Mouse (Mus musculus) embryonic facial prominence, embryonic 13.5 days (tissue): ENCODE results near the gene Ccdc28b. TPM values are rescaled to one million over a fixed set of nuclear protein-coding genes. Genes with fewer than 3 reads are reported as not detected.

Experiments used
- ATAC-seq: fragments of 200-750 bp; cut with Nextera tagmentation; 2 replicates; pipeline ENCODE4 v1.8.0; 2017; ENCODE audit warnings: low read depth; ENCODE audit not compliant: insufficient number of reproducible peaks, insufficient read depth, low FRiP score, low TSS enrichment
- H3K27ac ChIP-seq: fragments of 300-500 bp; sonication (generic); 2 replicates; pipeline ENCODE4 v1.5.1; 2015; ENCODE audit warnings: moderate library complexity, mild to moderate bottlenecking, inconsistent platforms
- H3K27me3 ChIP-seq: fragments of 300-500 bp; sonication (generic); 2 replicates; pipeline ENCODE4 v1.6.1; 2015; ENCODE audit warnings: mild to moderate bottlenecking, inconsistent platforms
- H3K36me3 ChIP-seq: fragments of 300-500 bp; sonication (generic); 2 replicates; pipeline ENCODE4 v1.6.1; 2015; ENCODE audit warnings: mild to moderate bottlenecking, inconsistent platforms
- H3K4me1 ChIP-seq: fragments of 300-500 bp; sonication (generic); 2 replicates; pipeline ENCODE4 v1.6.1; 2015; ENCODE audit warnings: inconsistent platforms
- H3K4me2 ChIP-seq: fragments of 300-500 bp; sonication (generic); 2 replicates; pipeline ENCODE4 v1.6.1; 2015; ENCODE audit warnings: moderate library complexity, mild to moderate bottlenecking, inconsistent platforms
- H3K4me3 ChIP-seq: fragments of 300-500 bp; sonication (generic); 2 replicates; pipeline ENCODE4 v1.5.1; 2015; ENCODE audit warnings: mild to moderate bottlenecking, inconsistent platforms
- H3K9ac ChIP-seq: fragments of 300-500 bp; sonication (generic); 2 replicates; pipeline ENCODE4 v1.6.1; 2015; ENCODE audit warnings: mild to moderate bottlenecking, inconsistent platforms
- H3K9me3 ChIP-seq: fragments of 300-500 bp; sonication (generic); 2 replicates; pipeline ENCODE4 v1.6.1; 2016; ENCODE audit warnings: inconsistent platforms
- WGBS: fragments of 180-500 bp; shearing (Covaris S2); methylation state at CpG from one replicate; pipeline ENCODE4 v1.1.7; 2015; ENCODE audit warnings: mixed read lengths; 5-methylcytosine and 5-hydroxymethylcytosine counted together
- polyA plus RNA-seq: library from polyadenylated mRNA; unstranded; fragments of >200 nt; fragmentation: Nextera tagmentation; extraction: Ambion mirVana; gene quantifications from 2 replicates; pipeline ENCODE4 v1.2.1, GENCODE M21; 2015

The Ccdc28b gene
- polyA plus RNA-seq, 1 experiment from 2014 or later: 69.7 TPM

- no peaks in the 10 kb centered on the region for H3K36me3 ChIP-seq
- H3K4me2 ChIP-seq: peak within 1 kb of the TSS; percentile 22; the same call in 1 of the 2 replicates
- no peak within 1 kb of the TSS; the same call in 1 of the 2 replicates for H3K27ac ChIP-seq
- ATAC-seq: no peak
- no peaks in the 10 kb centered on the region; the same call in 1 of the 2 replicates for H3K27me3 ChIP-seq
- H3K4me3 ChIP-seq: no peak within 1 kb of the TSS
- no peak within 1 kb of the TSS for H3K9ac ChIP-seq
- H3K9me3 ChIP-seq: no peaks in the 10 kb centered on the region
- H3K4me1 ChIP-seq: peaks cover 10% of the 10 kb centered on the region; the same call in 1 of the 2 replicates
- 88% methylated on average over 5 of the region's 5 CpGs for WGBS
These were observed 45.3 kb downstream of the Ccdc28b start, which contains the start of gene Fam167b for GRCm38 (mm10) chr4:129578466-129578865. Gene Fam167b, minus strand, starts transcription at chr4:129578549.

- whole genome bisulfite sequencing: 84% methylated on average over 7 of the region's 7 CpGs
- ATAC-seq: no peak
- Histone ChIP-seq H3K4me1 (peaks cover 10% of the 10 kb centered on the region; the same call in 1 of the 2 replicates), H3K27me3 (no peaks in the 10 kb centered on the region; the same call in 1 of the 2 replicates), H3K4me2 (peak overlapping the region; percentile 22; the same call in 1 of the 2 replicates), H3K9me3 (no peaks in the 10 kb centered on the region), H3K4me3 (no peak overlapping the region), H3K9ac (no peak overlapping the region), H3K27ac (no peak overlapping the region), H3K36me3 (no peaks in the 10 kb centered on the region)
These were observed 46.1 kb downstream of the Ccdc28b start for GRCm38 (mm10) chr4:129577688-129578087.

GRCm38 (mm10) chr4:129576863-129577491 is 46.8 kb downstream of the Ccdc28b start:
- Histone ChIP-seq H3K4me1 (peaks cover 10% of the 10 kb centered on the region; the same call in 1 of the 2 replicates), H3K27me3 (no peaks in the 10 kb centered on the region; the same call in 1 of the 2 replicates), H3K27ac (no peak overlapping the region), H3K9me3 (no peaks in the 10 kb centered on the region), H3K9ac (0 out of 2 replicates have a peak overlapping the region, but pooled peaks have one; percentile 27), H3K4me2 (peak overlapping the region; percentile 22; the same call in 1 of the 2 replicates), H3K4me3 (0 out of 2 replicates have a peak overlapping the region, but pooled peaks have one; percentile 1), H3K36me3 (no peaks in the 10 kb centered on the region)
- no peak for ATAC-seq
- 30% methylated on average over 21 of the region's 21 CpGs for WGBS

GRCm38 (mm10) chr4:129575171-129575844 is 48.4 kb downstream of the Ccdc28b start:
- Histone ChIP-seq H3K9me3 (no peaks in the 10 kb centered on the region), H3K4me3 (no peak overlapping the region), H3K27me3 (no peaks in the 10 kb centered on the region; the same call in 1 of the 2 replicates), H3K4me1 (peaks cover 10% of the 10 kb centered on the region; the same call in 1 of the 2 replicates), H3K27ac (no peak overlapping the region; the same call in 1 of the 2 replicates), H3K36me3 (no peaks in the 10 kb centered on the region), H3K4me2 (no peak overlapping the region), H3K9ac (no peak overlapping the region)
- no peak for ATAC-seq
- WGBS: 46% methylated on average over 7 of the region's 8 CpGs

- Histone ChIP-seq H3K27ac (no peak within 1 kb of the TSS), H3K9me3 (no peaks in the 10 kb centered on the region), H3K4me1 (peaks cover 10% of the 10 kb centered on the region; the same call in 1 of the 2 replicates), H3K9ac (no peak within 1 kb of the TSS), H3K36me3 (no peaks in the 10 kb centered on the region), H3K4me3 (no peak within 1 kb of the TSS), H3K27me3 (no peaks in the 10 kb centered on the region; the same call in 1 of the 2 replicates), H3K4me2 (no peak within 1 kb of the TSS)
- ATAC-seq: no peak
- 93% methylated on average over 8 of the region's 8 CpGs for WGBS
These were observed 50.3 kb downstream of the Ccdc28b start, which contains the start of gene Lck for GRCm38 (mm10) chr4:129573430-129573829. Gene Lck, minus strand, starts transcription at chr4:129573641.

- WGBS: 94% methylated on average over 4 of the region's 4 CpGs
- no peak overlapping the region for H3K4me3 ChIP-seq
- H3K4me2 ChIP-seq: no peak overlapping the region
- ATAC-seq: no peak
- H3K4me1 ChIP-seq: peaks cover 10% of the 10 kb centered on the region; the same call in 1 of the 2 replicates
- H3K36me3 ChIP-seq: no peaks in the 10 kb centered on the region
- no peak overlapping the region for H3K27ac ChIP-seq
- no peak overlapping the region for H3K9ac ChIP-seq
- no peaks in the 10 kb centered on the region; the same call in 1 of the 2 replicates for H3K27me3 ChIP-seq
- H3K9me3 ChIP-seq: no peaks in the 10 kb centered on the region
These were observed 50.7 kb downstream of the Ccdc28b start for GRCm38 (mm10) chr4:129573093-129573370.

- Histone ChIP-seq H3K36me3 (no peaks in the 10 kb centered on the region), H3K27me3 (no peaks in the 10 kb centered on the region; the same call in 1 of the 2 replicates), H3K27ac (no peak overlapping the region), H3K9ac (no peak overlapping the region), H3K4me1 (peaks cover 10% of the 10 kb centered on the region; the same call in 1 of the 2 replicates), H3K4me2 (no peak overlapping the region), H3K9me3 (no peaks in the 10 kb centered on the region), H3K4me3 (no peak overlapping the region)
- ATAC-seq: no peak
- 86% methylated on average over 13 of the region's 13 CpGs for WGBS
These were observed 51.3 kb downstream of the Ccdc28b start for GRCm38 (mm10) chr4:129572236-129573092.

- Histone ChIP-seq H3K27ac (no peak overlapping the region), H3K4me3 (no peak overlapping the region), H3K9ac (no peak overlapping the region), H3K27me3 (no peaks in the 10 kb centered on the region), H3K4me1 (peaks cover 6% of the 10 kb centered on the region; the same call in 1 of the 2 replicates), H3K36me3 (no peaks in the 10 kb centered on the region), H3K9me3 (no peaks in the 10 kb centered on the region), H3K4me2 (no peak overlapping the region)
- ATAC-seq: no peak
- 79% methylated on average over 8 of the region's 8 CpGs for WGBS
These were observed 52.1 kb downstream of the Ccdc28b start for GRCm38 (mm10) chr4:129571551-129572084.

- Histone ChIP-seq H3K9me3 (no peaks in the 10 kb centered on the region), H3K9ac (no peak overlapping the region), H3K4me1 (peaks cover 2% of the 10 kb centered on the region; the same call in 1 of the 2 replicates), H3K4me2 (no peak overlapping the region), H3K36me3 (no peaks in the 10 kb centered on the region), H3K27me3 (no peaks in the 10 kb centered on the region), H3K27ac (no peak overlapping the region), H3K4me3 (no peak overlapping the region)
- WGBS: 91% methylated on average over 6 of the region's 6 CpGs
- ATAC-seq: no peak
These were observed 53.7 kb downstream of the Ccdc28b start for GRCm38 (mm10) chr4:129570028-129570427.
